Mouse (Mus musculus) embryonic facial prominence, embryonic 14.5 days (tissue): ENCODE measurements at regions not wholly inside any gene's neighbourhood (a gene's known extent, or its start where the extent isn't known, plus 50 kb on each side); places are given as distances from the start of the nearest gene placed in this dataset.

Source experiments
- ATAC-seq: fragments of 200-750 bp; cut with Nextera tagmentation; 2 replicates; pipeline ENCODE4 v1.8.0; 2017; ENCODE audit warnings: low read depth, moderate number of reproducible peaks, moderate TSS enrichment
- DNase-seq: peaks from one replicate; pipeline ENCODE4 v3.0.0-alpha.2; 2015; ENCODE audit warnings: low spot score
- H3K27ac ChIP-seq: fragments of 300-500 bp; sonication (generic); replicated peaks from 2 replicates; pipeline ENCODE4 v1.5.1; 2014; ENCODE audit warnings: low read depth, mild to moderate bottlenecking, low read length, moderate library complexity
- H3K27me3 ChIP-seq: fragments of 300-500 bp; sonication (generic); replicated peaks from 2 replicates; pipeline ENCODE4 v1.6.1; 2014; ENCODE audit warnings: low read length; ENCODE audit not compliant: control insufficient read depth, insufficient read depth
- H3K36me3 ChIP-seq: fragments of 300-500 bp; sonication (generic); 2 replicates; pipeline ENCODE4 v1.6.1; 2014; ENCODE audit warnings: low read length, mixed read lengths; ENCODE audit not compliant: control insufficient read depth, insufficient read depth
- H3K4me1 ChIP-seq: fragments of 300-500 bp; sonication (generic); 2 replicates; pipeline ENCODE4 v1.6.1; 2014; ENCODE audit warnings: antibody characterized with exemption, low read length; ENCODE audit not compliant: control insufficient read depth, insufficient read depth
- H3K4me2 ChIP-seq: fragments of 300-500 bp; sonication (generic); 2 replicates; pipeline ENCODE4 v1.6.1; 2014; ENCODE audit warnings: low read depth, mild to moderate bottlenecking, low read length, moderate library complexity, mixed read lengths
- H3K4me3 ChIP-seq: fragments of 300-500 bp; sonication (generic); 2 replicates; pipeline ENCODE4 v1.5.1; 2014; ENCODE audit warnings: low read depth, mild to moderate bottlenecking, low read length
- H3K9ac ChIP-seq: fragments of 300-500 bp; sonication (generic); 2 replicates; pipeline ENCODE4 v1.6.1; 2014; ENCODE audit warnings: low read depth, mild to moderate bottlenecking, low read length, moderate library complexity, mixed read lengths
- H3K9me3 ChIP-seq: fragments of 300-500 bp; sonication (generic); 2 replicates; pipeline ENCODE4 v1.6.1; 2016; ENCODE audit warnings: low read length; ENCODE audit not compliant: control insufficient read depth
- WGBS: fragments of 180-500 bp; shearing (Covaris S2); extraction: QIAGEN DNeasy Blood & Tissue Kit; methylation state at CpG from one replicate; pipeline ENCODE4 v1.1.7; 2014; 5-methylcytosine and 5-hydroxymethylcytosine counted together

- Histone ChIP-seq H3K9me3 (no peaks in the 10 kb centered on the region), H3K4me1 (no peaks in the 10 kb centered on the region), H3K27me3 (no peaks in the 10 kb centered on the region), H3K27ac (no peak overlapping the region), H3K4me3 (no peak overlapping the region), H3K9ac (no peak overlapping the region), H3K4me2 (no peak overlapping the region), H3K36me3 (no peaks in the 10 kb centered on the region)
- DNase-seq (peak; percentile 42), ATAC-seq (no peak)
- WGBS, result 42% methylated on average over 3 of the region's 3 CpGs
Measured at GRCm38 (mm10) chr11:64579826-64580225, 143.4 kb upstream of the F930015N05Rik start.

DNA sequence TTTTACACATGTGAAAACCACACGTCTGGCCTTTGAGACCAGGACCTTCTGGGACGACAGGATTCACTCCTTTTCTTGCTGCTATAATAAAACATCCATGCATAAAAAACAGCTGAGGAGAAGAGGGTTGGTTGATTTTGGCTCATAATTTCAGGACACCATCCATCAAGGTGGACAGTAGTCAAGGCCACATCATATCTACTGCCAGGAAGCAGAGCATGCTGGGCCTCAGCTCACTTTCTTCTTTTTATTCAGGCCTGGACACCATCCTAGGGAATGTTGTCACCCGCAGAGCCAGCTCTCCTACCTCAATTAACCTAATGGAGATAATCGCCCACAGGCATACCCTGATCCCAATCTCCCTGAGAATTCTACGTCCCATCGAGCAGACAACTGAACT, 149.6 kb upstream of the F930015N05Rik start:
- no peaks in the 10 kb centered on the region for H3K27me3 ChIP-seq
- H3K4me2 ChIP-seq, result no peak overlapping the region
- no peak overlapping the region for H3K9ac ChIP-seq
- no peak overlapping the region for H3K27ac ChIP-seq
- ATAC-seq (no peak), DNase-seq (no peak)
- no peaks in the 10 kb centered on the region for H3K36me3 ChIP-seq
- H3K4me1 ChIP-seq, result peaks cover 17% of the 10 kb centered on the region
- WGBS, result 57% methylated on average over 6 of the region's 6 CpGs
- H3K9me3 ChIP-seq, result no peaks in the 10 kb centered on the region
- H3K4me3 ChIP-seq, result no peak overlapping the region

DNA sequence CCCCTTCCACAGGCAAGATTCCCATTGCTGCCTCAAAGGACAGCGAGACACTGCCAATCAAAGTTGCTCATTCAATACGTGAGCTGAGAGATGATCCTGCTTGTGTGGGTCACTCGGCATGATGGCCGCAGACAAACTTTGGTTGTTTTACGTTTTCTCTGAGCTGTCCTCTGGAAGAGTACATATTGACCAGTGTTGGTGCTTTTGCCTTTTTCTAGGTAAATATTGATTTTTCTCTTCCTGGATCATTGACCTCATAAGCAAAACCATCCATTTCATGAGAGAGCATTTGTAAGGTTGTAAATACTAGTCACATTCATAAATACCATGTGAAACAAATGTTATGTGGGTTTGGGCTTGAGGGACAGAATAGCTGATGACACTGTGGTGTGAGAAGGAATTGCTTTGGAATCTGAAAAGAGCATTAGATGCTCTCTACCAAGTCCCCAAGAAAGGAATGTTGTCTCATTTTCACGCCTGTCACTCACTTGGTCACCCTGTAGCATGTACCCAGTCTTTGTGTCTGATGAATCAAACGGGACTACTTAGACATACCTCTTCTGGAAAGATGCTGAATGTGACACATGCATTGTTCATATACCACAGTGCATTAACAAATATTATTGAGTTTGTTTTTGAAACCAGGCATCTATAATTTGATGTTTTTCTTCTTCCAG, 150.7 kb upstream of the F930015N05Rik start:
- H3K27ac ChIP-seq, result no peak overlapping the region
- ATAC-seq (no peak), DNase-seq (no peak)
- no peak overlapping the region for H3K9ac ChIP-seq
- peaks cover 17% of the 10 kb centered on the region for H3K4me1 ChIP-seq
- H3K4me3 ChIP-seq, result no peak overlapping the region
- no peak overlapping the region for H3K4me2 ChIP-seq
- 68% methylated on average over 7 of the region's 7 CpGs for WGBS
- no peaks in the 10 kb centered on the region for H3K9me3 ChIP-seq
- H3K36me3 ChIP-seq, result no peaks in the 10 kb centered on the region
- no peaks in the 10 kb centered on the region for H3K27me3 ChIP-seq

DNA sequence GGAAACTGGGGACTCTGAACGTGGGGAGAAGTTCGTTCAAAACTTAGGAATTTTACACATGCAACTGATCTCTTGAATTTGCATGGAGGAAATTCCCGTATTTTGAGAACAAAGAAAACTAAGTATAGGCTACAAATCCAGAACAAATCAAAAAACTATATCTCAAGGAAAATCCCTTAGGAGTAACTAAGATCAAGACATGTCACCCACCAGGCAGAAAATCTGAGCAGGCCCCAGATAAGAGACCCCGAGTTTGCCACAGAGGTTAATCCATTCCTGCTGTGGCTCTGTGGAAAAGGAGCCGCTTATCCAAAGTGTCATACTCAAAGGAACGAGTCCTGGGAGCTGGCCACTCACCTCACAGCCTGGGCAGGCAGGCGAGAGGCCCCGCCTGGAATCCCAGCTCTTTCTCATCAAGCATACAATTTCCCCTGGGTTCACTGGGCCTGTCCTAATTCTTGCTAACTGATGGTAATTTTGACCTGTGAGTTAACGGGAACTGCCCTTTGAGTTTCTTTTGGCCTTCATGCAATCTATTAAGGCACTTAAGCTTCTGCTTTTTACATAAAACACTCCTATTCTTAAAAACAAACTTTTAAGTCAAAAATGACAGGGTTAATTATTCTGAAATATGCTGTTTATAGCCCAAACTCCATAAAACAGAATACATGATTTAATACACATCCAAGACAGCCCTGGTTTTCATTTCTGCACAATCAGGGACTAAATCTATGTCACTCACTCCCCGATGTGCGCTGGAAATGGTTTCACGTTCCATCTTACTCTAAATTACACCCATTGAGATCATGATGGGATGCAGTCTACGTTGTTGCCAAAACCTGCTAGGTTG, 151.5 kb upstream of the F930015N05Rik start:
- no peaks in the 10 kb centered on the region for H3K27me3 ChIP-seq
- H3K4me3 ChIP-seq, result no peak overlapping the region
- 23% methylated on average over 13 of the region's 13 CpGs for WGBS
- peak; percentile 29 for DNase-seq
- no peak for ATAC-seq
- no peaks in the 10 kb centered on the region for H3K9me3 ChIP-seq
- no peaks in the 10 kb centered on the region for H3K36me3 ChIP-seq
- H3K4me1 ChIP-seq, result peaks cover 17% of the 10 kb centered on the region
- H3K27ac ChIP-seq, result no peak overlapping the region
- 0 out of 2 replicates have a peak overlapping the region, but pooled peaks have one; percentile 21 for H3K4me2 ChIP-seq
- no peak overlapping the region for H3K9ac ChIP-seq

GRCm38 (mm10) chr11:64588601-64588989, 152.1 kb upstream of the F930015N05Rik start:
- H3K9ac ChIP-seq, result no peak overlapping the region
- WGBS, result 25% methylated on average over 6 of the region's 6 CpGs

DNA sequence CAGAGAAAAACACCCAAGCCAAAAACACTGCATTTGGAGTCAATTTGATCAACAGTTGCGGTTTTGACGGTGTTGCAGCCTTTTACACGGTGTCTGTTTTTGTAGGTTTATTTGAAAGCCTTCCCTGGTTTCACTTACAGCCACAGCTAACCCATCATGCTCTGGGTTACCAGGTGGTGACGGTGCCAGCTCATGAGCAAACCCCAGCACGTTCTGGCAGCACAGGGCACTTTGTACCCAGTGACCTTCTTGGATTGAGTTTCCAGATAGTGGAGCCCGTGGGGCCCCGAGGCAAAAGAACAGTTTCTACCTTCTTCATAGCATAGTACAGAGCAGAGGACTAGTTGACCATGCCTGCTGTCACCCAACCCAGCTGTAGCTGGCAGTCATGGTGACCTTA, 152.6 kb upstream of the F930015N05Rik start:
- no peak overlapping the region for H3K27ac ChIP-seq
- 40% methylated on average over 7 of the region's 7 CpGs for WGBS
- H3K9me3 ChIP-seq, result no peaks in the 10 kb centered on the region
- H3K4me3 ChIP-seq, result no peak overlapping the region
- ATAC-seq (no peak), DNase-seq (peak; percentile 41)
- H3K36me3 ChIP-seq, result no peaks in the 10 kb centered on the region
- no peak overlapping the region for H3K9ac ChIP-seq
- no peak overlapping the region for H3K4me2 ChIP-seq
- H3K27me3 ChIP-seq, result no peaks in the 10 kb centered on the region
- H3K4me1 ChIP-seq, result peaks cover 17% of the 10 kb centered on the region

More at GRCm38 (mm10) chr11:64588601-64588989, 152.1 kb upstream of the F930015N05Rik start:
- Histone ChIP-seq H3K9me3 (no peaks in the 10 kb centered on the region), H3K4me2 (peak overlapping the region; percentile 21; the same call in 1 of the 2 replicates), H3K4me3 (no peak overlapping the region), H3K36me3 (no peaks in the 10 kb centered on the region), H3K4me1 (peaks cover 17% of the 10 kb centered on the region), H3K27ac (no peak overlapping the region), H3K27me3 (no peaks in the 10 kb centered on the region)
- ATAC-seq, result no peak
- peak; percentile 37 for DNase-seq

- Histone ChIP-seq H3K4me2 (no peak overlapping the region), H3K9ac (no peak overlapping the region), H3K27me3 (no peaks in the 10 kb centered on the region), H3K36me3 (no peaks in the 10 kb centered on the region), H3K4me3 (no peak overlapping the region), H3K9me3 (no peaks in the 10 kb centered on the region), H3K27ac (no peak overlapping the region), H3K4me1 (peaks cover 17% of the 10 kb centered on the region)
- WGBS, result 59% methylated on average over 4 of the region's 4 CpGs
- no peak for ATAC-seq
- peak; percentile 28 for DNase-seq
Measured at GRCm38 (mm10) chr11:64590091-64590490, 153.6 kb upstream of the F930015N05Rik start.

- H3K4me2 ChIP-seq, result no peak overlapping the region
Measured at GRCm38 (mm10) chr11:64592253-64592652, 155.8 kb upstream of the F930015N05Rik start.

More at GRCm38 (mm10) chr11:64592253-64592652, 155.8 kb upstream of the F930015N05Rik start:
- Histone ChIP-seq H3K4me3 (no peak overlapping the region), H3K4me1 (peaks cover 17% of the 10 kb centered on the region), H3K9ac (no peak overlapping the region), H3K9me3 (no peaks in the 10 kb centered on the region), H3K36me3 (no peaks in the 10 kb centered on the region), H3K27ac (no peak overlapping the region), H3K27me3 (no peaks in the 10 kb centered on the region)
- ATAC-seq, result no peak
- no peak for DNase-seq
- WGBS, result 83% methylated on average over 2 of the region's 2 CpGs
